Mouse (Mus musculus): ENCODE measurements at regions not wholly inside any gene's neighbourhood (a gene's known extent, or its start where the extent isn't known, plus 50 kb on each side); places are given as distances from the start of the nearest gene placed in this dataset.

- Histone ChIP-seq H3K4me1 (replicated peaks; ENCODE audit: control insufficient read depth, insufficient read depth, low read length) (no peaks in the 10 kb centered on the region), H3K27me3 (ENCODE audit: control insufficient read depth, insufficient read depth, low read length) (no peaks in the 10 kb centered on the region), H3K4me2 (replicated peaks; ENCODE audit: low read depth, low read length) (no peak overlapping the region), H3K4me3 (ENCODE audit: low read depth, low read length) (no peak overlapping the region), H3K36me3 (ENCODE audit: control insufficient read depth, insufficient read depth, low read length) (no peaks in the 10 kb centered on the region), H3K27ac (ENCODE audit: low read depth, low read length) (no peak overlapping the region), H3K9ac (ENCODE audit: low read depth, low read length) (no peak overlapping the region), H3K9me3 (ENCODE audit: control insufficient read depth, low read length) (no peaks in the 10 kb centered on the region)
- ATAC-seq (ENCODE audit: low FRiP score), result no peak
- no peak for DNase-seq (ENCODE audit: low spot score)
- 79% methylated on average over 3 of the region's 3 CpGs for WGBS
Observed at GRCm38 (mm10) chr6:116935024-116935423, 218.3 kb upstream of the Tmem72 start.

- Histone ChIP-seq H3K9me3 (ENCODE audit: control insufficient read depth, low read length) (no peaks in the 10 kb centered on the region), H3K4me3 (ENCODE audit: low read depth, low read length) (no peak overlapping the region), H3K4me1 (replicated peaks; ENCODE audit: control insufficient read depth, insufficient read depth, low read length) (no peaks in the 10 kb centered on the region), H3K9ac (ENCODE audit: low read depth, low read length) (no peak overlapping the region), H3K27ac (ENCODE audit: low read depth, low read length) (no peak overlapping the region), H3K4me2 (replicated peaks; ENCODE audit: low read depth, low read length) (no peak overlapping the region), H3K36me3 (ENCODE audit: control insufficient read depth, insufficient read depth, low read length) (no peaks in the 10 kb centered on the region), H3K27me3 (ENCODE audit: control insufficient read depth, insufficient read depth, low read length) (no peaks in the 10 kb centered on the region)
- ATAC-seq (ENCODE audit: low FRiP score), result no peak
- 57% methylated on average over 9 of the region's 9 CpGs for WGBS
- no peak for DNase-seq (ENCODE audit: low spot score)
Observed at GRCm38 (mm10) chr6:116941576-116941975, 224.9 kb upstream of the Tmem72 start.

GRCm38 (mm10) chr6:116942696-116943095 is 225.6 kb upstream of the Cxcl12 start:
- H3K4me2 ChIP-seq (replicated peaks; ENCODE audit: low read depth, low read length), result no peak overlapping the region
- no peaks in the 10 kb centered on the region for H3K36me3 ChIP-seq (ENCODE audit: control insufficient read depth, insufficient read depth, low read length)
- no peak for ATAC-seq (ENCODE audit: low FRiP score)
- no peak for DNase-seq (ENCODE audit: low spot score)
- H3K4me1 ChIP-seq (replicated peaks; ENCODE audit: control insufficient read depth, insufficient read depth, low read length), result no peaks in the 10 kb centered on the region
- WGBS, result 92% methylated on average over 8 of the region's 8 CpGs
- H3K9me3 ChIP-seq (ENCODE audit: control insufficient read depth, low read length), result no peaks in the 10 kb centered on the region
- no peak overlapping the region for H3K27ac ChIP-seq (ENCODE audit: low read depth, low read length)
- no peak overlapping the region for H3K4me3 ChIP-seq (ENCODE audit: low read depth, low read length)
- H3K9ac ChIP-seq (ENCODE audit: low read depth, low read length), result no peak overlapping the region
- no peaks in the 10 kb centered on the region for H3K27me3 ChIP-seq (ENCODE audit: control insufficient read depth, insufficient read depth, low read length)

GRCm38 (mm10) chr6:116946083-116946732 is 222.1 kb upstream of the Cxcl12 start:
- no peak for DNase-seq (ENCODE audit: low spot score)
- H3K4me1 ChIP-seq (replicated peaks; ENCODE audit: control insufficient read depth, insufficient read depth, low read length), result no peaks in the 10 kb centered on the region
- no peak overlapping the region for H3K9ac ChIP-seq (ENCODE audit: low read depth, low read length)
- no peak overlapping the region for H3K27ac ChIP-seq (ENCODE audit: low read depth, low read length)
- no peak overlapping the region for H3K4me3 ChIP-seq (ENCODE audit: low read depth, low read length)
- no peaks in the 10 kb centered on the region for H3K36me3 ChIP-seq (ENCODE audit: control insufficient read depth, insufficient read depth, low read length)
- no peaks in the 10 kb centered on the region for H3K27me3 ChIP-seq (ENCODE audit: control insufficient read depth, insufficient read depth, low read length)
- WGBS, result 26% methylated on average over 8 of the region's 8 CpGs
- ATAC-seq (ENCODE audit: low FRiP score), result no peak
- no peaks in the 10 kb centered on the region for H3K9me3 ChIP-seq (ENCODE audit: control insufficient read depth, low read length)
- no peak overlapping the region for H3K4me2 ChIP-seq (replicated peaks; ENCODE audit: low read depth, low read length)

- no peak overlapping the region for H3K9ac ChIP-seq (ENCODE audit: low read depth, low read length)
- 64% methylated on average over 13 of the region's 13 CpGs for WGBS
- H3K27ac ChIP-seq (ENCODE audit: low read depth, low read length), result no peak overlapping the region
- H3K4me2 ChIP-seq (replicated peaks; ENCODE audit: low read depth, low read length), result no peak overlapping the region
- H3K4me1 ChIP-seq (replicated peaks; ENCODE audit: control insufficient read depth, insufficient read depth, low read length), result no peaks in the 10 kb centered on the region
- no peak for ATAC-seq (ENCODE audit: low FRiP score)
- DNase-seq (ENCODE audit: low spot score), result peak; percentile 32
- H3K36me3 ChIP-seq (ENCODE audit: control insufficient read depth, insufficient read depth, low read length), result no peaks in the 10 kb centered on the region
- H3K9me3 ChIP-seq (ENCODE audit: control insufficient read depth, low read length), result no peaks in the 10 kb centered on the region
- no peaks in the 10 kb centered on the region for H3K27me3 ChIP-seq (ENCODE audit: control insufficient read depth, insufficient read depth, low read length)
- H3K4me3 ChIP-seq (ENCODE audit: low read depth, low read length), result no peak overlapping the region
Observed at GRCm38 (mm10) chr6:116959611-116960010, 208.7 kb upstream of the Cxcl12 start.

GRCm38 (mm10) chr6:116960641-116961040 is 207.7 kb upstream of the Cxcl12 start:
- ATAC-seq (ENCODE audit: low FRiP score) (no peak), DNase-seq (ENCODE audit: low spot score) (no peak)
- Histone ChIP-seq H3K9me3 (ENCODE audit: control insufficient read depth, low read length) (no peaks in the 10 kb centered on the region), H3K27ac (ENCODE audit: low read depth, low read length) (no peak overlapping the region), H3K27me3 (ENCODE audit: control insufficient read depth, insufficient read depth, low read length) (no peaks in the 10 kb centered on the region), H3K4me1 (replicated peaks; ENCODE audit: control insufficient read depth, insufficient read depth, low read length) (no peaks in the 10 kb centered on the region), H3K4me2 (replicated peaks; ENCODE audit: low read depth, low read length) (no peak overlapping the region), H3K9ac (ENCODE audit: low read depth, low read length) (no peak overlapping the region), H3K4me3 (ENCODE audit: low read depth, low read length) (no peak overlapping the region), H3K36me3 (ENCODE audit: control insufficient read depth, insufficient read depth, low read length) (no peaks in the 10 kb centered on the region)
- 73% methylated on average over 3 of the region's 3 CpGs for WGBS

GRCm38 (mm10) chr6:116966436-116966835 is 201.9 kb upstream of the Cxcl12 start:
- WGBS, result 30% methylated on average over 3 of the region's 3 CpGs
- DNase-seq (ENCODE audit: low spot score) (no peak), ATAC-seq (ENCODE audit: low FRiP score) (no peak)
- Histone ChIP-seq H3K4me1 (replicated peaks; ENCODE audit: control insufficient read depth, insufficient read depth, low read length) (no peaks in the 10 kb centered on the region), H3K36me3 (ENCODE audit: control insufficient read depth, insufficient read depth, low read length) (no peaks in the 10 kb centered on the region), H3K27me3 (ENCODE audit: control insufficient read depth, insufficient read depth, low read length) (no peaks in the 10 kb centered on the region), H3K4me3 (ENCODE audit: low read depth, low read length) (no peak overlapping the region), H3K27ac (ENCODE audit: low read depth, low read length) (no peak overlapping the region), H3K4me2 (replicated peaks; ENCODE audit: low read depth, low read length) (no peak overlapping the region), H3K9ac (ENCODE audit: low read depth, low read length) (no peak overlapping the region), H3K9me3 (ENCODE audit: control insufficient read depth, low read length) (no peaks in the 10 kb centered on the region)

- 73% methylated on average over 9 of the region's 9 CpGs for WGBS
- no peaks in the 10 kb centered on the region for H3K36me3 ChIP-seq (ENCODE audit: control insufficient read depth, insufficient read depth, low read length)
Observed at GRCm38 (mm10) chr6:116969381-116969910, 198.9 kb upstream of the Cxcl12 start.

GRCm38 (mm10) chr6:116974841-116975240 is 193.5 kb upstream of the Cxcl12 start:
- Histone ChIP-seq H3K36me3 (ENCODE audit: control insufficient read depth, insufficient read depth, low read length) (no peaks in the 10 kb centered on the region), H3K4me3 (ENCODE audit: low read depth, low read length) (no peak overlapping the region), H3K9ac (ENCODE audit: low read depth, low read length) (no peak overlapping the region), H3K4me1 (replicated peaks; ENCODE audit: control insufficient read depth, insufficient read depth, low read length) (no peaks in the 10 kb centered on the region), H3K27ac (ENCODE audit: low read depth, low read length) (no peak overlapping the region), H3K4me2 (replicated peaks; ENCODE audit: low read depth, low read length) (no peak overlapping the region), H3K9me3 (ENCODE audit: control insufficient read depth, low read length) (no peaks in the 10 kb centered on the region), H3K27me3 (ENCODE audit: control insufficient read depth, insufficient read depth, low read length) (no peaks in the 10 kb centered on the region)
- ATAC-seq (ENCODE audit: low FRiP score) (no peak), DNase-seq (ENCODE audit: low spot score) (no peak)
- WGBS, result 87% methylated on average over 3 of the region's 3 CpGs

More at GRCm38 (mm10) chr6:116969381-116969910, 198.9 kb upstream of the Cxcl12 start:
- no peaks in the 10 kb centered on the region for H3K4me1 ChIP-seq (replicated peaks; ENCODE audit: control insufficient read depth, insufficient read depth, low read length)
- no peaks in the 10 kb centered on the region for H3K9me3 ChIP-seq (ENCODE audit: control insufficient read depth, low read length)
- no peak overlapping the region for H3K4me2 ChIP-seq (replicated peaks; ENCODE audit: low read depth, low read length)
- no peak overlapping the region for H3K9ac ChIP-seq (ENCODE audit: low read depth, low read length)
- no peak overlapping the region for H3K4me3 ChIP-seq (ENCODE audit: low read depth, low read length)
- no peak overlapping the region for H3K27ac ChIP-seq (ENCODE audit: low read depth, low read length)
- ATAC-seq (ENCODE audit: low FRiP score) (no peak), DNase-seq (ENCODE audit: low spot score) (no peak)
- H3K27me3 ChIP-seq (ENCODE audit: control insufficient read depth, insufficient read depth, low read length), result no peaks in the 10 kb centered on the region

All from hindbrain, embryonic 11.5 days (tissue).